Mouse (Mus musculus) cerebellum, adult 2 months (tissue): ENCODE measurements around the gene Ier5. TPM values are rescaled to one million over a fixed set of nuclear protein-coding genes. Genes with fewer than 3 reads are reported as not detected.

Experiments
- DNase-seq, 2 experiments: peaks; one replicate each; pipeline ENCODE4 v3.0.0; 2021
- H3K27ac ChIP-seq: fragments of 200-500 bp; 2 replicates; pipeline ENCODE4 v1.5.1; 2012; ENCODE audit warnings: low read length, control low read depth, inconsistent platforms; ENCODE audit not compliant: insufficient read depth
- H3K27me3 ChIP-seq: fragments of 200-500 bp; 2 replicates; pipeline ENCODE4 v1.6.1; 2012; ENCODE audit warnings: inconsistent platforms, mild to moderate bottlenecking, low read length, moderate library complexity; ENCODE audit not compliant: control insufficient read depth, insufficient read depth
- H3K4me1 ChIP-seq: fragments of 200-500 bp; 2 replicates; pipeline ENCODE4 v1.6.1; 2011; ENCODE audit warnings: low read length; ENCODE audit not compliant: control insufficient read depth, insufficient read depth
- H3K4me3 ChIP-seq: fragments of 200-500 bp; replicated peaks from 2 replicates; pipeline ENCODE3; 2011; ENCODE audit warnings: mild to moderate bottlenecking, low read depth, low read length, control low read depth; ENCODE audit not compliant: insufficient read depth
- CTCF ChIP-seq: fragments of 200-500 bp; IDR thresholded peaks from 2 replicates; pipeline ENCODE4 v1.5.1; 2011; ENCODE audit warnings: low read depth, mild to moderate bottlenecking, control low read depth, low read length, moderate library complexity, borderline replicate concordance; ENCODE audit not compliant: insufficient read depth
- POLR2A ChIP-seq: fragments of 200-500 bp; IDR thresholded peaks from 2 replicates; pipeline ENCODE4 v1.6.1; 2011; ENCODE audit warnings: low read length, control low read depth, borderline replicate concordance; ENCODE audit not compliant: insufficient read depth
- WGBS: fragments of 180-500 bp; shearing (Covaris S2); methylation state at CpG from one replicate; pipeline ENCODE4 v1.1.7; 2018; 5-methylcytosine and 5-hydroxymethylcytosine counted together
- polyA plus RNA-seq: library from polyadenylated mRNA; depleted of rRNA; stranded (reverse); fragments of >200 nt; gene quantifications from 2 replicates; pipeline ENCODE4 v1.2.3, GENCODE M21; 2012; rRNA removed

Ier5 gene
- 13.0 and 13.7 TPM in 2 replicates for polyA plus RNA-seq

DNA sequence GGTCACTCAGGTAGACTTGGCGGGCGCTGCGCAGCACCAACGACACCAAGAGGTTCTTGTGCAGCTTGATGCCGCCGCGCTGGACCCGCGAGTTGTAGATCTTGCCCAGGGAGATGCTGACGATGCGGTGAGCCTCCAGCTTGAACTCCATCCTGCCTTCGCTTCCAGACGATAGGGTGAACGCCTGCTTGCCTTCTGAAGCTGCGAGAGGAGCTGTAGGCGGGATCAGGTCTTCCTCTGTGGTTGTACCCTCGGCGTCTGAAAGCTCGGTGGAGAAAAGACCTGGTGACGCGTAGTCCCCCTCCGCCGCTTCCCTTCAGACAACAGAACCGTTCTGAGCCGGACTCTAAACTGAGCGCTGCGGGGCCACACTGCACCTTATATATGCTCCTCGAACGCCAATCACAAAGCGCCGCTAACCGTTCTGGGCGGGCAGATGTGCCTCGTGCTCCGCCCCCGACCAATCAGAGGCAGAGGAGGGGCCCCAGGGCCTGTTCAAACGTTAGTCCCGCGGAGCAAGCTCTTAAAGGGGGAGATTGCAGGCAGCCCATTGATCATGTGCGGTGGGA lies at the start of gene Ier5:
TSS of gene Ier5 (minus strand) at position 357 of the 569 bp plus-strand sequence.
- H3K27me3 ChIP-seq, result no peaks in the 10 kb centered on the region
- peak; percentile 96 to 98 for DNase-seq
- H3K27ac ChIP-seq, result peak within 1 kb of the TSS; percentile 36
- peak within 1 kb of the TSS; percentile 85 for H3K4me3 ChIP-seq
- WGBS, result under 1% methylated on average over 40 of the region's 40 CpGs
- no peaks in the 10 kb centered on the region; the same call in 1 of the 2 replicates for H3K4me1 ChIP-seq
- TF ChIP-seq CTCF (no peak), POLR2A (peak; percentile 100)

DNA sequence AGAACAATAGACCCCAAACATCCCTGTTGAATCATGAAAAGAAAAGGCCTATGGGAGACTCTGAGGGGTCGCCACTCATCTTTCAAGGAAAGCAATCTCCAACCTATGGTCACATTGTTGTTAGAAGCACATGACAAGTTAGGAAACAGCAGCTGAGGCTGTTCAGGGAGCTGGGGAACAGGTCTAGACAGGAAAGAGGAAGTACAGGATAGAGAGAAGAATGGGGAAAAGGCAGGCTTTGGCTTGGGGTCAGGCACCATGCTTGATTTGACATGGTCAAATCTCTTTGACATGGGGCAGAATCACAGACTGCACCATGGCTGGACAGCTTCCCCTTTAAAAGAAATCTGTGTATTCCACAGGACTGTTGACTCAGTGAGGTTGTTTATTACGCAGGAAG lies 47.8 kb upstream of the Ier5 start:
- Histone ChIP-seq H3K27me3 (no peaks in the 10 kb centered on the region), H3K27ac (no peak overlapping the region), H3K4me3 (no peak overlapping the region), H3K4me1 (no peaks in the 10 kb centered on the region)
- no peak for DNase-seq
- 91% methylated on average over 2 of the region's 2 CpGs for WGBS
- no peak for TF ChIP-seq POLR2A
- no peak for TF ChIP-seq CTCF

DNA sequence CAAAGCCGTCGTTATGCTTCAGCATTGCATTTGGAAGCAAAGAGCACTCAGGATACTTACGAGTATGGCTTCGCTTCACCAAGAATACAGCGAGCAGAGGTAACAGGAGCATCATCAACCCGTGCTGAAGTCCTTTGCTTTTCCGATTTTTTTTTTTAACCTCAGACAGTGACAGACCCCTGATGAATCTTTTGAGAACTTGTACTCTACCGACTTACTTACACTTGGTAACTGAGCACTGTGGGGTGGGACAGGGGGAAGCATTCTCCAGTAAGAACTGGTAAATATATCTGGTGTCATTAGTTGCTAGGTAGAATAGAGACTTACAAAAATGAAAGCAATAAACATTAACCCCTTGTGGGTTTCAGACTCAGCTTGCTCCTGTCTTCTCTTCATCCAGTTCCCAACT lies 47.1 kb upstream of the Ier5 start, which contains the start of gene Mr1:
TSS of gene Mr1 (minus strand) at position 243 of the 409 bp plus-strand sequence.
- 30% methylated on average over 8 of the region's 8 CpGs for WGBS
- Histone ChIP-seq H3K27me3 (no peaks in the 10 kb centered on the region), H3K4me3 (no peak within 1 kb of the TSS), H3K27ac (no peak within 1 kb of the TSS), H3K4me1 (no peaks in the 10 kb centered on the region)
- DNase-seq, result peak in 1 of 2 experiments; percentile 48
- TF ChIP-seq CTCF, result no peak
- TF ChIP-seq POLR2A, result no peak

DNA sequence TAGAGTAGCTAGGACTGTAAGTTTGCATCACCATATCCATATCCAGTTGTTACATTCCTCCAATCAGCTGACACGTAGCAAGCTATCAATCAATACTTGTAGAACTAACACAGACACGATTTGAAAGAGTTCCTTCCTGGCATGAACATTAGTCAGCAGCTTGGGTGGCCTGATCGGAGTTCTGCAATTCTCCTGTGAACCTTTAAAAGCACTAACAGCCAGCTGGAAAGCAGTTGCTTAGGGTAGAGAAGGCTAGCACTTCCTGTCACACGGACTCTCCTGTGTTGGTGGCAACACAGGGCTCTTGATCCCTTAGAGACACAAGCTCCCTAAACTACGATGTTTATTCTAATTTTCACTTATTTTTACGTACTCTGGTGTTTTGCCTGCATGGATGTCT lies 46.2 kb upstream of the Ier5 start:
- TF ChIP-seq POLR2A (no peak), CTCF (no peak)
- 64% methylated on average over 6 of the region's 6 CpGs for WGBS
- DNase-seq, result no peak
- Histone ChIP-seq H3K27ac (no peak overlapping the region), H3K4me1 (no peaks in the 10 kb centered on the region), H3K4me3 (no peak overlapping the region), H3K27me3 (no peaks in the 10 kb centered on the region)

DNA sequence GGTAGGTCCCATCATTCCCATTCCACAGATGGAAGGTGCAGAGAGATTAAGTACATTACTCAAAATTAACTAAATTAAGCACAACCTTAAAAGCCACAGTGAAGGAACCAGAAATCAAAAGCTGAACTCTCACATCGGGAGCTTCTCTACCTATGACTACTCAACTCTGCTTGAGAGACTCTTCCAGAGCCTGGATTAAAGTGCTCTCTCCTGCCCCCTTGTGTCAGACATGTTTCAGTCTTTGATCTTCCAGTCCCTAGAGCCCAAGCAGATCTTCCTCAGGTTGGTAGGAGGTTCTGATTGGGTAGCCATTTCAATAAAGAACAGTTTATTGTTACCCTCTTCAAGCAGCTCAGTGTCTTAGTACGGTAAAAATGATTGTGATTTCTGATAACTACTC lies 40.6 kb upstream of the Ier5 start:
- 60% methylated on average over 2 of the region's 2 CpGs for WGBS

DNA sequence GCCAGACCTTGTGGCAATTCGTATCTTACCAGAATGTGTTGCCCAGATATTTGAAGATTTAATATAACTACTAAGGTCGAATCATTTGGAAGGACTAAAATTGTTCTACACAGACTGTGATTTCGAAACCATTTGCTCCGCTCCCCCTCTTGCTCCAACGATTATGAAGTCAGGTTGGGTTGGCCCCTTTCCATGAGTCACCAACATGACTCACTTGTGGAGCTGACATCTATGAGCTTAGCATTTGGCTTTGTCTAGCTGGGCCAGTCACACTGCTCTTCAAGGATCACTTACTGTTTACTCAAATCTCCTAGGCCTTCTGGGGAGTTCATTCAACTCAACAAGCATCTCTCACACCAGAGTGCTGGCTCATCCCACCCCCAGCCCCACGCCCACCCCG lies 39.4 kb upstream of the Ier5 start:
- DNase-seq, result peak; percentile 27 to 56
- 62% methylated on average over 7 of the region's 7 CpGs for WGBS
- H3K27ac ChIP-seq, result no peak overlapping the region
- no peaks in the 10 kb centered on the region for H3K27me3 ChIP-seq
- H3K4me1 ChIP-seq, result peaks cover 6% of the 10 kb centered on the region
- no peak overlapping the region for H3K4me3 ChIP-seq
- TF ChIP-seq POLR2A (no peak), CTCF (no peak)

More for the DNA sequence above, 40.6 kb upstream of the Ier5 start:
- TF ChIP-seq POLR2A (no peak), CTCF (peak; percentile 67)
- peak; percentile 70 to 75 for DNase-seq
- Histone ChIP-seq H3K4me3 (no peak overlapping the region), H3K27me3 (no peaks in the 10 kb centered on the region), H3K4me1 (peaks cover 6% of the 10 kb centered on the region), H3K27ac (no peak overlapping the region)

DNA sequence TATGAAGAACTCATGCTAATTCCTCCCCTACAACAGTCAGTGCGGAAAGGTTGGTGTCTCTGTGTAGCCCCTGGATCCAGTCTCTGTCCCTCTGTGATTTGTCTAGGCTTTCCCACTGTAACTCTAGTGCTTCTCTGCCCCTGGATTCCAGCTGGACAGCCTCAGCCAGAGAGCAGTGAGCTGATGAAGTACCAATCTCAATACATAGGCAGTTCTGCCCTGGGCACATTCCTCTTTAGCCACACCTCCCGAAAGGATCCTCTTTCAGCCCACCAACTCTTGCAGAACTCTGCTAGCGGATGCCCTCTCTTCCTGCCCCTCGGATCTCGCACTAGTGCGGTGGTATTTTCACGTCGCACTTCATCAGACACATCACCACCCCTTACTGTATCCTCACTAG lies 35.4 kb upstream of the Ier5 start:
- Histone ChIP-seq H3K27ac (no peak overlapping the region), H3K27me3 (no peaks in the 10 kb centered on the region), H3K4me1 (peaks cover 6% of the 10 kb centered on the region), H3K4me3 (no peak overlapping the region)
- DNase-seq, result no peak
- WGBS, result 85% methylated on average over 8 of the region's 8 CpGs
- no peak for TF ChIP-seq CTCF
- TF ChIP-seq POLR2A, result no peak

DNA sequence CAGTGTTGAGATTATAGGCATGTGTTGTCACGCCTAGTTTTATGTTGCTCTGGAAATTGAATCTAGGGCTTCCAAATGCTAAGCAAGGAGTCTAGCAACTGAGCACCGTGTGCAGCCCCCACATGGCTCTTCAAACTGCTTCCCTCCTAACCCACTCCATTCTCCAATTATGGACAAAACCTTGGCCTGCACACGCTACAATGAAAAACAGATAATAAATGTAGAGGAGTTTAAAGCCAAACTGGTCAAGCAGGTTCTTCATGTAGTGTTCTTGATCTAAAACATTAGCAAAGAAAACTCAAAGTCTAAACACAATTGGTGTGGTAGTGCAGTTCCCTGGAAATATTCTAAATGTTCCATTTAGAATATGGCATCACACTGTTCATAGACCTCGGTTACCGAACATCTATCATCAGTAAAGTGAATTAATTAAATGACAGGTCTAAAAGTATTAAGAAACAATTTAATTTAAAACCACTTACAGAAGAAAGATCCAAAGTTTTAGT lies 28.0 kb upstream of the Ier5 start:
- 96% methylated on average over 5 of the region's 5 CpGs for WGBS
- no peak for TF ChIP-seq POLR2A
- TF ChIP-seq CTCF, result no peak
- no peak for DNase-seq

More for the DNA sequence above, 28.0 kb upstream of the Ier5 start:
- Histone ChIP-seq H3K4me1 (peaks cover 6% of the 10 kb centered on the region), H3K27ac (no peak overlapping the region), H3K27me3 (no peaks in the 10 kb centered on the region), H3K4me3 (no peak overlapping the region)
